In genomic region chr4:107803351-107804106, GRCm38 (mm10) we compare ENCODE assay signal across 8 mouse cellular contexts. TPM values are rescaled to one million over a fixed set of nuclear protein-coding genes. Genes with fewer than 3 reads are reported as not detected.
DNase-seq lines count a peak whose midpoint lies in the region; ATAC-seq and TF ChIP-seq lines count a peak whose summit lies in the region.

No protein-coding gene starts in this region.

- H3K36me3 ChIP-seq in G1E (replicated peaks): peaks cover 47% of the 10 kb centered on the region
- peaks cover 44% of the 10 kb centered on the region for H3K36me3 ChIP-seq in forebrain, embryonic 13.5 days (ENCODE audit: poor library complexity, severe bottlenecking)
- no peaks in the 10 kb centered on the region for H3K36me3 ChIP-seq in lung, postnatal 0 days (ENCODE audit: insufficient read depth, low read length)
- H3K36me3 ChIP-seq in thymus, adult 2 months (ENCODE audit: control insufficient read depth, insufficient read depth, low read length): no peaks in the 10 kb centered on the region

- H3K4me2 ChIP-seq in forebrain, embryonic 13.5 days: peak overlapping the region; percentile 96
- H3K4me2 ChIP-seq in lung, postnatal 0 days (replicated peaks; ENCODE audit: low read depth, low read length): peak overlapping the region; percentile 99

- peak; percentile 79 for ATAC-seq in G1E (ENCODE audit: extremely low read depth, insufficient number of reproducible peaks, low FRiP score, poor library complexity, severe bottlenecking)
- peak; percentile 73 for ATAC-seq in forebrain, embryonic 13.5 days
- peak; percentile 94 for ATAC-seq in lung, postnatal 0 days

- peaks cover 6% of the 10 kb centered on the region; the same call in 1 of the 2 replicates for H3K27me3 ChIP-seq in G1E (ENCODE audit: insufficient read depth, low read length)
- no peaks in the 10 kb centered on the region for H3K27me3 ChIP-seq in forebrain, embryonic 13.5 days
- peaks cover 21% of the 10 kb centered on the region; the same call in 1 of the 2 replicates for H3K27me3 ChIP-seq in lung, postnatal 0 days (replicated peaks; ENCODE audit: insufficient read depth, low read length)
- no peaks in the 10 kb centered on the region for H3K27me3 ChIP-seq in thymus, adult 2 months (ENCODE audit: control insufficient read depth, insufficient read depth, low read length)

- no peak for TF ChIP-seq CTCF in G1E (IDR thresholded peaks at IDR 0.05; ENCODE audit: low read depth, low read length)
- TF ChIP-seq CTCF in lung, postnatal 0 days (IDR thresholded peaks at IDR 0.05): 0 out of 2 replicates have a peak, but pooled peaks have one; percentile 5
- TF ChIP-seq CTCF in thymus, adult 2 months (IDR thresholded peaks at IDR 0.05; ENCODE audit: borderline replicate concordance, control insufficient read depth, extremely low read depth, insufficient read depth, low read length, poor library complexity): peak; percentile 25; the same call in 1 of the 2 replicates

- TF ChIP-seq EP300 in lung, postnatal 0 days (IDR thresholded peaks at IDR 0.05): 0 out of 2 replicates have a peak, but pooled peaks have one; percentile 31

- no peaks in the 10 kb centered on the region for H3K9me3 ChIP-seq in G1E (replicated peaks)
- H3K9me3 ChIP-seq in forebrain, embryonic 13.5 days (replicated peaks): no peaks in the 10 kb centered on the region
- H3K9me3 ChIP-seq in lung, postnatal 0 days (ENCODE audit: low read length): no peaks in the 10 kb centered on the region

- TF ChIP-seq POLR2A in thymus, adult 2 months (IDR thresholded peaks at IDR 0.05; ENCODE audit: control insufficient read depth, extremely low read depth, insufficient read depth, low read length, poor library complexity): 0 out of 2 replicates have a peak, but pooled peaks have one; percentile 3

- H3K9ac ChIP-seq in forebrain, embryonic 13.5 days: peak overlapping the region; percentile 97
- H3K9ac ChIP-seq in lung, postnatal 0 days (replicated peaks; ENCODE audit: low read depth): no peak overlapping the region

- intact Hi-C loops in heart, postnatal 36 days (cut with DNase I): no loop called here

- peak; percentile 100 for DNase-seq in G1E (ENCODE audit: low spot score)
- peak; percentile 70 for DNase-seq in cerebellum, adult 11 months
- peak; percentile 30 to 39 for DNase-seq in heart, postnatal 36 days
- DNase-seq in layer of hippocampus, adult 8-10 months (ENCODE audit: low spot score in 2 of 2): peak; percentile 51 to 71
- peak; percentile 89 for DNase-seq in lung, postnatal 0 days (ENCODE audit: low spot score)
- peak; percentile 75 for DNase-seq in ovary, adult 18-20 months (ENCODE audit: low spot score)
- DNase-seq in thymus, adult 2 months: peak; percentile 75

- H3K27ac ChIP-seq in forebrain, embryonic 13.5 days: peak overlapping the region; percentile 98
- no peak overlapping the region for H3K27ac ChIP-seq in lung, postnatal 0 days (ENCODE audit: low read length)
- no peak overlapping the region for H3K27ac ChIP-seq in thymus, adult 2 months (ENCODE audit: control insufficient read depth, insufficient read depth, low read length)

- under 1% methylated on average over 45 of the region's 46 CpGs for WGBS in forebrain, embryonic 13.5 days
- WGBS in lung, postnatal 0 days: 3% methylated on average over 34 of the region's 46 CpGs
- WGBS in thymus, adult 2 months: under 1% methylated on average over 46 of the region's 46 CpGs

- H3K4me1 ChIP-seq in G1E (ENCODE audit: insufficient read depth, low read depth, low read length): peaks cover 69% of the 10 kb centered on the region
- H3K4me1 ChIP-seq in forebrain, embryonic 13.5 days: peaks cover 67% of the 10 kb centered on the region
- peaks cover 9% of the 10 kb centered on the region for H3K4me1 ChIP-seq in lung, postnatal 0 days (ENCODE audit: insufficient read depth, low read depth, low read length)
- H3K4me1 ChIP-seq in thymus, adult 2 months (replicated peaks; ENCODE audit: control insufficient read depth, insufficient read depth, low read length): peaks cover 25% of the 10 kb centered on the region

- peak overlapping the region; percentile 85 for H3K4me3 ChIP-seq in G1E (ENCODE audit: low read depth, low read length)
- peak overlapping the region; percentile 88 for H3K4me3 ChIP-seq in forebrain, embryonic 13.5 days
- H3K4me3 ChIP-seq in lung, postnatal 0 days (ENCODE audit: low read depth, low read length): peak overlapping the region; percentile 60
- H3K4me3 ChIP-seq in thymus, adult 2 months (ENCODE audit: control insufficient read depth, insufficient read depth, low read length): peak overlapping the region; percentile 79

RNA-seq across cellular contexts. Expression of gene Lrp8, which starts 1.5 kb away (rescaled TPM):
- 5.0 and 9.4 TPM in 2 replicates for total RNA-seq in G1E (2014; fragmentation: Nextera tagmentation)
- 13.0 and 13.5 TPM in 2 replicates for total RNA-seq in G1E (2017)
- 12.1 and 12.5 TPM in 2 replicates for polyA plus RNA-seq in G1E (2012)
- polyA plus RNA-seq in forebrain, embryonic 13.5 days (2015; fragmentation: Nextera tagmentation; extraction: Ambion mirVana): 37.2 and 42.6 TPM in 2 replicates
- total RNA-seq in heart, postnatal 36 days (2021): 1 to 10 TPM in 1 of 2 experiments, under 1 TPM in 1; 0.97 to 1.1 TPM
- 100 to 1,000 TPM in 1 of 4 experiments, 10 to 100 TPM in 3; 82.8 to 103 (median 94.8) TPM for total RNA-seq in layer of hippocampus, adult 8-10 months (2022)
- polyA plus RNA-seq in lung, postnatal 0 days (2015; fragmentation: Nextera tagmentation; extraction: Ambion mirVana): 0.56 TPM in 2 replicates
- polyA plus RNA-seq in thymus, adult 2 months (2012; rRNA removed): 45.6 and 64.7 TPM in 2 replicates

Comparison
In these comparisons a context has a peak if more than half of its experiments do, and no peak if none do; other contexts are left out.
1. DNase-seq: peak in every context shown above with its lines; median percentile 100 in G1E; 89 in lung, postnatal 0 days; 75 in ovary, adult 18-20 months; 75 in thymus, adult 2 months; 70 in cerebellum, adult 11 months; 61 in layer of hippocampus, adult 8-10 months; 34 in heart, postnatal 36 days.